Mouse (Mus musculus): ENCODE measurements around the gene Olfr195. TPM values are rescaled to one million over a fixed set of nuclear protein-coding genes. Genes with fewer than 3 reads are reported as not detected.

Gene Olfr195
- total and polyA plus RNA-seq, 2 experiments from 2014 or later, result not detected

GRCm38 (mm10) chr16:59170354-59170753 lies 23.5 kb downstream of the Olfr195 start, which contains the start of gene Olfr196:
Olfr196 (minus strand) TSS chr16:59170454.
- ATAC-seq (no peak), DNase-seq (no peak)
- H3K27ac ChIP-seq (ENCODE audit: low read depth, low read length), result no peak within 1 kb of the TSS
- no peaks in the 10 kb centered on the region for H3K4me1 ChIP-seq (ENCODE audit: insufficient read depth)
- H3K27me3 ChIP-seq (ENCODE audit: insufficient read depth, low read length), result no peaks in the 10 kb centered on the region
- WGBS, result 75% methylated on average over 3 of the region's 3 CpGs
- no peak within 1 kb of the TSS for H3K9ac ChIP-seq
- no peak within 1 kb of the TSS for H3K4me3 ChIP-seq (ENCODE audit: low read depth, low read length)
- no peak within 1 kb of the TSS for H3K4me2 ChIP-seq (ENCODE audit: low read depth)
- H3K9me3 ChIP-seq (ENCODE audit: low read length), result no peaks in the 10 kb centered on the region
- H3K36me3 ChIP-seq (ENCODE audit: insufficient read depth), result no peaks in the 10 kb centered on the region
- TF ChIP-seq CTCF (IDR thresholded peaks at IDR 0.05; ENCODE audit: low read depth), result no peak

Other genes with a start within 250 kb of the Olfr195 start
- not detected in 2 replicates for gene Olfr181, start 218.3 kb upstream of the Olfr195 start, total RNA-seq (2014; rRNA removed)
- not detected in 2 replicates for gene Olfr181, start 218.3 kb upstream of the Olfr195 start, polyA plus RNA-seq (2015; fragmentation: Nextera tagmentation; extraction: Ambion mirVana)
- not detected in 2 replicates for gene Olfr180, start 217.7 kb upstream of the Olfr195 start, total RNA-seq (2014; rRNA removed)
- gene Olfr180, start 217.7 kb upstream of the Olfr195 start, polyA plus RNA-seq (2015; fragmentation: Nextera tagmentation; extraction: Ambion mirVana), result not detected in 2 replicates
- not detected in 2 replicates for gene Olfr183, start 151.7 kb upstream of the Olfr195 start, total RNA-seq (2014; rRNA removed)
- gene Olfr183, start 151.7 kb upstream of the Olfr195 start, polyA plus RNA-seq (2015; fragmentation: Nextera tagmentation; extraction: Ambion mirVana), result not detected in 2 replicates
- not detected in 2 replicates for gene Olfr186, start 116.8 kb upstream of the Olfr195 start, total RNA-seq (2014; rRNA removed)
- gene Olfr186, start 116.8 kb upstream of the Olfr195 start, polyA plus RNA-seq (2015; fragmentation: Nextera tagmentation; extraction: Ambion mirVana), result not detected in 2 replicates
- not detected in 2 replicates for gene Olfr187, start 107.3 kb upstream of the Olfr195 start, total RNA-seq (2014; rRNA removed)
- not detected in 2 replicates for gene Olfr187, start 107.3 kb upstream of the Olfr195 start, polyA plus RNA-seq (2015; fragmentation: Nextera tagmentation; extraction: Ambion mirVana)
- gene Olfr190, start 69.0 kb upstream of the Olfr195 start, total RNA-seq (2014; rRNA removed), result not detected in 2 replicates
- gene Olfr190, start 69.0 kb upstream of the Olfr195 start, polyA plus RNA-seq (2015; fragmentation: Nextera tagmentation; extraction: Ambion mirVana), result not detected in 2 replicates
- not detected in 2 replicates for gene Olfr191, start 57.2 kb upstream of the Olfr195 start, total RNA-seq (2014; rRNA removed)
- gene Olfr191, start 57.2 kb upstream of the Olfr195 start, polyA plus RNA-seq (2015; fragmentation: Nextera tagmentation; extraction: Ambion mirVana), result not detected in 2 replicates
- not detected in 2 replicates for gene Olfr193, start 35.2 kb upstream of the Olfr195 start, total RNA-seq (2014; rRNA removed)
- gene Olfr193, start 35.2 kb upstream of the Olfr195 start, polyA plus RNA-seq (2015; fragmentation: Nextera tagmentation; extraction: Ambion mirVana), result not detected in 2 replicates
- gene Olfr194, start 26.0 kb upstream of the Olfr195 start, total RNA-seq (2014; rRNA removed), result not detected in 2 replicates
- gene Olfr194, start 26.0 kb upstream of the Olfr195 start, polyA plus RNA-seq (2015; fragmentation: Nextera tagmentation; extraction: Ambion mirVana), result not detected in 2 replicates
- not detected in 2 replicates for gene Olfr196, start 23.4 kb downstream of the Olfr195 start, total RNA-seq (2014; rRNA removed)
- gene Olfr196, start 23.4 kb downstream of the Olfr195 start, polyA plus RNA-seq (2015; fragmentation: Nextera tagmentation; extraction: Ambion mirVana), result not detected in 2 replicates
- not detected in 2 replicates for gene Olfr198, start 56.5 kb downstream of the Olfr195 start, total RNA-seq (2014; rRNA removed)
- not detected in 2 replicates for gene Olfr198, start 56.5 kb downstream of the Olfr195 start, polyA plus RNA-seq (2015; fragmentation: Nextera tagmentation; extraction: Ambion mirVana)
- not detected in 2 replicates for gene Olfr199, start 72.7 kb downstream of the Olfr195 start, total RNA-seq (2014; rRNA removed)
- gene Olfr199, start 72.7 kb downstream of the Olfr195 start, polyA plus RNA-seq (2015; fragmentation: Nextera tagmentation; extraction: Ambion mirVana), result not detected in 2 replicates
- not detected in 2 replicates for gene Olfr201, start 125.6 kb downstream of the Olfr195 start, total RNA-seq (2014; rRNA removed)
- not detected in 2 replicates for gene Olfr201, start 125.6 kb downstream of the Olfr195 start, polyA plus RNA-seq (2015; fragmentation: Nextera tagmentation; extraction: Ambion mirVana)
- not detected in 2 replicates for gene Olfr202, start 139.7 kb downstream of the Olfr195 start, total RNA-seq (2014; rRNA removed)
- gene Olfr202, start 139.7 kb downstream of the Olfr195 start, polyA plus RNA-seq (2015; fragmentation: Nextera tagmentation; extraction: Ambion mirVana), result not detected in 2 replicates
- gene Olfr203, start 151.8 kb downstream of the Olfr195 start, total RNA-seq (2014; rRNA removed), result not detected in 2 replicates
- gene Olfr203, start 151.8 kb downstream of the Olfr195 start, polyA plus RNA-seq (2015; fragmentation: Nextera tagmentation; extraction: Ambion mirVana), result not detected in 2 replicates
- not detected in 2 replicates for gene Olfr204, start 171.2 kb downstream of the Olfr195 start, total RNA-seq (2014; rRNA removed)
- not detected in 2 replicates for gene Olfr204, start 171.2 kb downstream of the Olfr195 start, polyA plus RNA-seq (2015; fragmentation: Nextera tagmentation; extraction: Ambion mirVana)
- gene Olfr205, start 184.1 kb downstream of the Olfr195 start, total RNA-seq (2014; rRNA removed), result not detected in 2 replicates
- gene Olfr205, start 184.1 kb downstream of the Olfr195 start, polyA plus RNA-seq (2015; fragmentation: Nextera tagmentation; extraction: Ambion mirVana), result not detected in 2 replicates
- not detected in 2 replicates for gene Olfr206, start 202.2 kb downstream of the Olfr195 start, total RNA-seq (2014; rRNA removed)
- not detected in 2 replicates for gene Olfr206, start 202.2 kb downstream of the Olfr195 start, polyA plus RNA-seq (2015; fragmentation: Nextera tagmentation; extraction: Ambion mirVana)
- not detected in 2 replicates for gene Olfr209, start 216.9 kb downstream of the Olfr195 start, total RNA-seq (2014; rRNA removed)
- gene Olfr209, start 216.9 kb downstream of the Olfr195 start, polyA plus RNA-seq (2015; fragmentation: Nextera tagmentation; extraction: Ambion mirVana), result not detected in 2 replicates

Data from forebrain, postnatal 0 days (tissue).